Mouse (Mus musculus) left cerebral cortex, postnatal 14 days (tissue): ENCODE measurements around the gene Trpc3. TPM values are rescaled to one million over a fixed set of nuclear protein-coding genes. Genes with fewer than 3 reads are reported as not detected.
"Not testable (repeated sequence)": the region's sequence is repeated elsewhere in the genome, so short reads cannot be mapped to it uniquely, and the experiment has no call there.

ENCODE experiments used
- DNase-seq, 2 experiments: peaks; one replicate each; pipeline ENCODE4 v3.0.0; 2021 to 2022; ENCODE audit warnings: low spot score in 2 of 2, mixed read lengths in 1 of 2
- intact Hi-C: fragments of 180-260 bp; cut with DNase I; formaldehyde crosslinking; loops from one replicate; pipeline ENCODE4 v1.15.1; 2025
- total RNA-seq, 2 experiments: library from RNA; stranded (reverse); gene quantifications; 2 replicates each; pipeline ENCODE4 v1.2.3; 2021

Trpc3 gene
- total RNA-seq, 2 experiments from 2014 or later, result 22.4 to 31.3 TPM

DNA sequence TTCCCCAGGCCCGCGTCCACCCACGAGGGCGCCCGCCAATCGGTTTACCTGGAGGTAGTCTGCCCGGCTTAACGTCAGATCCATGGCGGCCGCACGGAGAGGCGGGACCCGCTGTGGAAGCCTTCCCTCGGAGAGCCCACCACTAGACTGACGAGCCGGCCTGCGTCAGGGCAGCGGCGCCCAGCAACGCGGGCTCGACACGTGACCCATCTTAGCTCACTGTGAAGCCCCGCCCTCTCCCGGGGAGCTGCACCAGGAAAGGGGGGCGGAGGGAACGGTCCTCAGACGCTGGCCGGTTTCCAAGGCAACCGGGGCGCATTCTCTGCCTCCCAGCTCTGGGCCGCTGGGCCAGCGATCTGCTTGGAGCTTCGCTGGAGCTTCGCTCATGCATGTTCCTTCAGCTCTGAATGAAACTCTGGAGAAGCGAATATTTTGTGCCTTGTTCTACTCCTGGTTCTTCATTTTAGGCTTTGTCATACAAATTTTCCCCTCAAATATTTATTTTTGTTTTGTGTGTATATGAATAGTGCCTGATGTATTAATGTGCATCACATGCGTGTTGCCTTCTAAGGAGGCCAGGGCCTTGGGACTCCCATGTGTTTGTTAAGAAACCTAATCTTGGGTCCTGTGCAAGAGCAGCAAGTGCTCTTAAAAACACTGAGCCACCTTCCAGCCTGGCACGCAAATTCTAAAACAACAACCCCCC lies 76.6 kb downstream of the Trpc3 start, which contains the start of gene Bbs7:
Gene Bbs7 (minus strand): TSS at position 276 of the 706 bp plus-strand sequence.
- intact Hi-C loops, result no loop called here
- DNase-seq, result peak; percentile 96 to 97

DNA sequence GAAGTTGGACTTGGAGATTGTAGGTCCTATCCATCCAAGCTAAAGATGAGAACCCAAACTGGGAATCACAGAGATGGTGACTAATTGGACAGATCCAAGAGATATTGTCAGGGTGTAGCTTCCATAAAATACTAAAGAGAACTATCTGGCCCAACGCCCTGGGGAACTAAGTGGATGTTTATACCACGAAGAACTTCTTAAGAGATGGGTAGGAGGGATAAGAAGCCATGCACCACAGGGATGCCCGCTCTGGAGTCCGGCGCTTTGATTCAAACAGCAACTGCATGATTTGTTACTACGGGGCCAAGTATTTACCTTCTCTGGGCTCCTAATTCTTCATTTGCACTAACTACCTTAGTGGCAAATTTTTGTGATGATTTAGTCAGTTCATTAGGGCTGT lies 77.3 kb downstream of the Trpc3 start:
- DNase-seq, result no peak
- intact Hi-C loops, result no loop called here

DNA sequence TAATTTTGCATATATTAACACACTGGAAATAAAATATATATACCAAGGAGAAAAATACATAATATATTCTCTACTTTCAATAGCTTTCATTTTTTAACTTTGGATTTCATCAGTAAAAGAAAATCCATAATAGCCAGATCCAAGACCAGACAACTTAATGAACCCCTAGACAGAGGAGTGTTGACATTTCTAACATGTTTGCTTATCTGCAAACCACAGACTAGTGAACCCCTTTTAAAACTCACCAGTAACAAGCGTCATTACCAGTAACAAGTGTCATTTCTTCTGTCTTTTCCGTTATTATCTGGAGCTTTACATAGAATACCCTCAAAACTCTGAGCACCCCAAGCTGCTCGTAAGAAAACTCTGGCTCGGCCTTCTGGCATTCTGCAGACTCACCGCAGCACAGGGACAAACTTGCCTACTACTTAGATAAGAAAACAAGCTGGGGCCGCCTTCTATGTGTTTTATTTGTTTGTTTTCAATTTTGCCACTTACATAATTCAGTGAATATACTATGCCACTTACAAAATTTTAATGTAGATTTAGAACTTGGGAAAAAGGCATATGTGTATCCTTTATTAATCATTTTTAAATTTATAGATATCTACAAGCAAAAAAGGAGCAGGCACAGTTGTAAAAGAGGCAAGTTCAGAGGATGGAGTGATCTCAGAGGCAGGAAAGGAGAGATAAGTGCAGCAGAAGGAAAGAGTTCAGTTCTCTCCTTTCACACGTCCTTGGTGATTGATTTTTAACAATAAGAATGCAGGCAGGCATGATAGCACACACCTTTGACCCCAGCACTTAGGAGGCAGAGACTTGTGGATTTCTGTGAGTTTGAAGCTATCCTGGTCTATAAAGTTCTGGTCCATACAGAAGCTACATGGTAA lies 83.8 kb downstream of the Trpc3 start:
- intact Hi-C loops, result no loop called here
- DNase-seq, result no peak

DNA sequence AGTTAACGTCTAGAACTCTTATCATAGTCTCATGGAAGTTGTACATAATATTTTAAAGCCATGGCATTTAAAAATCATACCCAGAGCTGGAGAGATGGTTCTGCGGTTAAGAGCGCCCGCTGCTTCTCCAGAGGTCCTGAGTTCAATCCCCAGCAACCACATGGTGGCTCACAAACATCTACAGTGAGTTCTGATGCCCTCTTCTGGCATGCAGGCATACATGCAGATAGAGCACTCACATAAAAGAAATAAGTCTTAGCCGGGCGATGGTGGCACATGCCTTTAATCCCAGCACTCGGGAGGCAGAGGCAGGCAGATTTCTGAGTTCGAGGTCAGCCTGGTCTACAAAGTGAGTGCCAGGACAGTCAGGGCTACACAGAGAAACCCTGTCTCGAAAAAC lies 90.2 kb downstream of the Trpc3 start:
- DNase-seq, intact Hi-C loops: not testable (repeated sequence)

DNA sequence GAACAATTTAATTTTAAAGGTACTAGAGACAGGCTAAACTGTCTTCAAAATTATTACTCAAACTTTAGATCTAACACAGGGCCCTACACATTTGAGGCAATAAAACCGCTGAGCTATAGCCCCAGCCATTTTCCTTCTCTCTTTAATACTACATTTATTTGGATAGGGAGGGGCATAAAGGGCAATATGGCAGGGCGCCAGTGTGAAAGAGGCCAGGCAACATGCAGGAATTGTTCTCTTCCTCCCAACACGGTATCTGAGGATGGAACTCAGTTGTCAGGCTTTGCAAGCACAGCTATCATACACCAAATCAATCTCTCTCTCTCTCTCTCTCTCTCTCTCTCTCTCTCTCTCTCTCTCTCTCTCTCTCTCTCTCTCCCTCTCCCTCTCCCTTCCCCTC lies 91.2 kb downstream of the Trpc3 start:
- no peak for DNase-seq
- intact Hi-C loops, result no loop called here

DNA sequence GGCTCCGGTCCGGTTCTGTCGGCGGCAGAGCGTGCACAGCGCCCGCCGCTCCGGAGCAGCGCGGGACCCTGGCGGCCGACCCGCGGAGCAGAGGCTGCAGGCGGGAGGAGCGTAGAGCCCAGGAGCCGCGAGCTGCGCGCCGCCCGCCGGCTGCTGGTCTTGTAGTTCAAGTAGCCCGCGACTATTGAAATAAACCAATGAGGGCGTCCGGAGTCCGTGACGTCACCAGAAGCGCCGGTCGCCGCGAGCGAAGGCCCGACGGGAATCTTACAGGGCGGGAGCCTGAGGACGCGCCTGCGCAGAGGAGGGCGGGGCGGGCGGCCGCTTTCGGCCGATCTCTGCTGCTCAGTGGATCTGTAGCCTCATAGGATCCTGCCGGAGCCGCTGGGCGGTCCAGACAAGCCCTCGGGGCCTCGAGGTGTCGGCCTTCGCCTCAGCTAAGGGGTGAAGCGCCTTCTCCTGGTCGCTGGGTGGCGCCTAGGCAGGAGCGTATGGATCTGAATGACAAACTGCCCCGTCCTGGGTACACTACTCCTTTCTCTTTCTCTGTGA lies 118.1 kb downstream of the Trpc3 start, which contains the start of gene Ccna2:
Gene Ccna2 (minus strand): TSS at position 324 of the 552 bp plus-strand sequence.
- peak; percentile 99 for DNase-seq
- intact Hi-C loops, result loop anchor here (2.0 kb wide), 1 partner anchor 19 kb away; the partner anchor contains the start of gene Exosc9

DNA sequence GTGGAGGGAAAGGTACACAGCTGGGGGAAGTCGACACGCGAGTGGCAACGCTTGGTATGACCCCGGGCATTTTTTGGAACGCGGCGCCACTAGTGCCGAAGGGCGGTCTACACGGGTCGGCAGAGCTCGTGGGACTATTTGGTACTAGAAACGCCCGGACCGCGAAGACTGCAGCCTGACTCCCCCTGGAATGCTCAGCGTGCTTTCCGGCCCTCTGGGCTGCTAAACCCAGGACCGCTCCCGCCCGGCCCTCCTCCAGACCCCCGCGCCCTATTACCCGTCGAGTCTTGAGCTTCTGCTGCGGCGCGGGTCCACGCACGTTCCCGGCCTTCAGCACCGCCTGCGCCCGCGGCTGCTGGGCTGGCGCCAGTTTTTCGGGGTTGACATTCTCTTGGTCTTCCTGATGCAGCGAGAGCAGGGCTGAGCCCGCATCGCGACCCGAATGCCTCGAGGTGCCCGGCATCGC lies 118.6 kb downstream of the Trpc3 start:
- intact Hi-C loops, result loop anchor here (2.0 kb wide), 1 partner anchor 19 kb away; the partner anchor contains the start of gene Exosc9
- DNase-seq, result peak in 1 of 2 experiments; percentile 36

Other genes starting within 250 kb of the Trpc3 start
- 10 to 100 TPM; 47.2 to 48.7 TPM for gene Anxa5, start 214.3 kb downstream of the Trpc3 start, total RNA-seq
- gene 1810062G17Rik, start 214.2 kb downstream of the Trpc3 start, total RNA-seq, result under 1 TPM in 1 of 2 experiments, not detected in 1; 0.40 TPM
- gene Gm11549, start 168.4 kb downstream of the Trpc3 start, total RNA-seq, result 10 to 100 TPM; 25.2 to 35.5 TPM
- gene Exosc9, start 137.6 kb downstream of the Trpc3 start, total RNA-seq, result 10 to 100 TPM; 40.6 to 45.7 TPM
- 1 to 10 TPM; 2.2 TPM for gene Ccna2, start 118.0 kb downstream of the Trpc3 start, total RNA-seq
- 10 to 100 TPM; 12.9 to 13.9 TPM for gene Bbs7, start 76.7 kb downstream of the Trpc3 start, total RNA-seq
- 100 to 1,000 TPM; 108 to 119 TPM for gene 4932438A13Rik, start 172.9 kb upstream of the Trpc3 start, total RNA-seq